Mouse (Mus musculus) kidney, adult 2 months (tissue): ENCODE data around the gene Herc2. TPM values are rescaled to one million over a fixed set of nuclear protein-coding genes. Genes with fewer than 3 reads are reported as not detected.

Experiments
- DNase-seq: peaks from one replicate; pipeline ENCODE4 v3.0.0; 2021
- H3K27ac ChIP-seq: fragments of 200-500 bp; 2 replicates; pipeline ENCODE4 v1.5.1; 2012; ENCODE audit warnings: low read depth, low read length, control low read depth, inconsistent platforms; ENCODE audit not compliant: insufficient read depth
- H3K27me3 ChIP-seq: fragments of 200-500 bp; replicated peaks from 2 replicates; pipeline ENCODE4 v1.6.1; 2012; ENCODE audit warnings: mild to moderate bottlenecking, moderate library complexity, low read length, inconsistent platforms; ENCODE audit not compliant: control insufficient read depth, insufficient read depth
- H3K36me3 ChIP-seq: fragments of 200-500 bp; 2 replicates; pipeline ENCODE4 v1.6.1; 2012; ENCODE audit warnings: mild to moderate bottlenecking, moderate library complexity, low read length, inconsistent platforms; ENCODE audit not compliant: control insufficient read depth, insufficient read depth
- H3K4me1 ChIP-seq: fragments of 200-500 bp; 2 replicates; pipeline ENCODE4 v1.6.1; 2011; ENCODE audit warnings: low read length; ENCODE audit not compliant: control insufficient read depth, insufficient read depth
- H3K4me3 ChIP-seq: fragments of 200-500 bp; 2 replicates; pipeline ENCODE4 v1.5.1; 2011; ENCODE audit warnings: mild to moderate bottlenecking, low read depth, low read length, control low read depth; ENCODE audit not compliant: insufficient read depth
- CTCF ChIP-seq: fragments of 200-500 bp; conservative IDR thresholded peaks from 2 replicates; pipeline ENCODE4 v1.5.1; 2011; ENCODE audit warnings: low read depth, mild to moderate bottlenecking, control low read depth, low read length, moderate library complexity, mixed read lengths; ENCODE audit not compliant: insufficient read depth, insufficient read length
- POLR2A ChIP-seq: fragments of 200-500 bp; IDR thresholded peaks from one replicate; pipeline ENCODE4 v1.6.1; 2011; ENCODE audit warnings: low read depth, low read length, control low read depth
- WGBS: fragments of 180-500 bp; shearing (Covaris S2); methylation state at CpG from one replicate; pipeline ENCODE4 v1.1.7; 2018; 5-methylcytosine and 5-hydroxymethylcytosine counted together
- polyA plus RNA-seq: library from polyadenylated mRNA; depleted of rRNA; stranded (reverse); fragments of >200 nt; gene quantifications from 2 replicates; pipeline ENCODE4 v1.2.3, GENCODE M21; 2012

The Herc2 gene
- polyA plus RNA-seq, 1 experiment, result 19.0 TPM

- no peaks in the 10 kb centered on the region for H3K27me3 ChIP-seq
- H3K36me3 ChIP-seq, result peaks cover 5% of the 10 kb centered on the region
- H3K4me1 ChIP-seq, result no peaks in the 10 kb centered on the region
- no peak for TF ChIP-seq POLR2A
- TF ChIP-seq CTCF, result no peak
- DNase-seq, result no peak
- no peak overlapping the region for H3K27ac ChIP-seq
- 93% methylated on average over 6 of the region's 6 CpGs for WGBS
- H3K4me3 ChIP-seq, result no peak overlapping the region
Observed at GRCm38 (mm10) chr7:56191041-56191440, 141.0 kb downstream of the Herc2 start.

- TF ChIP-seq POLR2A (no peak), CTCF (no peak)
- Histone ChIP-seq H3K4me1 (no peaks in the 10 kb centered on the region), H3K4me3 (no peak overlapping the region), H3K27ac (no peak overlapping the region), H3K36me3 (peaks cover 5% of the 10 kb centered on the region), H3K27me3 (no peaks in the 10 kb centered on the region)
- DNase-seq, result no peak
- WGBS, result 71% methylated on average over 4 of the region's 4 CpGs
Observed at GRCm38 (mm10) chr7:56191661-56192060, 141.7 kb downstream of the Herc2 start.

GRCm38 (mm10) chr7:56201483-56202218, 151.7 kb downstream of the Herc2 start:
- no peak for DNase-seq
- no peaks in the 10 kb centered on the region for H3K27me3 ChIP-seq
- no peak for TF ChIP-seq CTCF
- TF ChIP-seq POLR2A, result no peak
- no peak overlapping the region for H3K27ac ChIP-seq
- H3K4me3 ChIP-seq, result no peak overlapping the region
- WGBS, result 93% methylated on average over 10 of the region's 10 CpGs
- H3K4me1 ChIP-seq, result no peaks in the 10 kb centered on the region
- H3K36me3 ChIP-seq, result peaks cover 18% of the 10 kb centered on the region

GRCm38 (mm10) chr7:56202843-56203242, 152.8 kb downstream of the Herc2 start:
- DNase-seq, result no peak
- WGBS, result 98% methylated on average over 3 of the region's 3 CpGs
- Histone ChIP-seq H3K27ac (no peak overlapping the region), H3K27me3 (no peaks in the 10 kb centered on the region), H3K4me3 (no peak overlapping the region), H3K4me1 (no peaks in the 10 kb centered on the region), H3K36me3 (peaks cover 19% of the 10 kb centered on the region)
- TF ChIP-seq CTCF (no peak), POLR2A (no peak)

- WGBS, result 96% methylated on average over 2 of the region's 2 CpGs
- Histone ChIP-seq H3K36me3 (peaks cover 16% of the 10 kb centered on the region), H3K4me1 (no peaks in the 10 kb centered on the region), H3K4me3 (no peak overlapping the region), H3K27ac (no peak overlapping the region), H3K27me3 (no peaks in the 10 kb centered on the region)
- no peak for TF ChIP-seq CTCF
- TF ChIP-seq POLR2A, result no peak
- no peak for DNase-seq
Observed at GRCm38 (mm10) chr7:56203286-56203685, 153.3 kb downstream of the Herc2 start.

- no peak overlapping the region for H3K4me3 ChIP-seq
- peaks cover 16% of the 10 kb centered on the region for H3K36me3 ChIP-seq
- no peaks in the 10 kb centered on the region for H3K4me1 ChIP-seq
- 63% methylated on average over 3 of the region's 3 CpGs for WGBS
- no peak overlapping the region for H3K27ac ChIP-seq
- no peak for DNase-seq
- H3K27me3 ChIP-seq, result no peaks in the 10 kb centered on the region
- TF ChIP-seq POLR2A, result no peak
Observed at GRCm38 (mm10) chr7:56204877-56205276, 154.9 kb downstream of the Herc2 start.

- no peak overlapping the region for H3K4me3 ChIP-seq
- WGBS, result 75% methylated on average over 6 of the region's 6 CpGs
- H3K27ac ChIP-seq, result no peak overlapping the region
Observed at GRCm38 (mm10) chr7:56220811-56221210, 170.8 kb downstream of the Herc2 start.

More at GRCm38 (mm10) chr7:56220811-56221210, 170.8 kb downstream of the Herc2 start:
- H3K36me3 ChIP-seq, result peaks cover 12% of the 10 kb centered on the region
- H3K27me3 ChIP-seq, result no peaks in the 10 kb centered on the region
- H3K4me1 ChIP-seq, result no peaks in the 10 kb centered on the region
- no peak for DNase-seq
- TF ChIP-seq POLR2A (no peak), CTCF (no peak)
